Mouse (Mus musculus) forebrain, embryonic 15.5 days (tissue): Measurements from ENCODE around the gene Sf3b3. TPM values are rescaled to one million over a fixed set of nuclear protein-coding genes. Genes with fewer than 3 reads are reported as not detected.

Experiments
- ATAC-seq: fragments of 200-750 bp; cut with Nextera tagmentation; replicated peaks from 2 replicates; pipeline ENCODE4 v1.8.0; 2017; ENCODE audit warnings: mild to moderate bottlenecking, moderate TSS enrichment, moderate library complexity
- H3K27ac ChIP-seq: fragments of 300-500 bp; sonication (generic); replicated peaks from 2 replicates; pipeline ENCODE4 v1.5.1; 2015; ENCODE audit warnings: mild to moderate bottlenecking, inconsistent platforms
- H3K27me3 ChIP-seq: fragments of 300-500 bp; sonication (generic); 2 replicates; pipeline ENCODE4 v1.6.1; 2015; ENCODE audit warnings: inconsistent platforms
- H3K36me3 ChIP-seq: fragments of 300-500 bp; sonication (generic); 2 replicates; pipeline ENCODE4 v1.6.1; 2015; ENCODE audit warnings: mild to moderate bottlenecking, inconsistent platforms
- H3K4me1 ChIP-seq: fragments of 300-500 bp; sonication (generic); 2 replicates; pipeline ENCODE4 v1.6.1; 2015; ENCODE audit warnings: inconsistent platforms
- H3K4me2 ChIP-seq: fragments of 300-500 bp; sonication (generic); replicated peaks from 2 replicates; pipeline ENCODE4 v1.6.1; 2015; ENCODE audit warnings: mild to moderate bottlenecking, inconsistent platforms
- H3K4me3 ChIP-seq: fragments of 300-500 bp; sonication (generic); 2 replicates; pipeline ENCODE4 v1.5.1; 2015; ENCODE audit warnings: mild to moderate bottlenecking, inconsistent platforms
- H3K9ac ChIP-seq: fragments of 300-500 bp; sonication (generic); replicated peaks from 2 replicates; pipeline ENCODE4 v1.6.1; 2015; ENCODE audit warnings: mild to moderate bottlenecking, inconsistent platforms
- H3K9me3 ChIP-seq: fragments of 300-500 bp; sonication (generic); 2 replicates; pipeline ENCODE4 v1.6.1; 2016; ENCODE audit warnings: inconsistent platforms
- WGBS: fragments of 180-500 bp; shearing (Covaris S2); methylation state at CpG from one replicate; pipeline ENCODE4 v1.1.7; 2015; ENCODE audit warnings: mixed read lengths; 5-methylcytosine and 5-hydroxymethylcytosine counted together
- polyA plus RNA-seq: library from polyadenylated mRNA; unstranded; fragments of >200 nt; fragmentation: Nextera tagmentation; extraction: Ambion mirVana; gene quantifications from 2 replicates; pipeline ENCODE4 v1.2.1, GENCODE M21; 2015

The Sf3b3 gene
- polyA plus RNA-seq, 1 experiment from 2014 or later: 121 TPM

DNA sequence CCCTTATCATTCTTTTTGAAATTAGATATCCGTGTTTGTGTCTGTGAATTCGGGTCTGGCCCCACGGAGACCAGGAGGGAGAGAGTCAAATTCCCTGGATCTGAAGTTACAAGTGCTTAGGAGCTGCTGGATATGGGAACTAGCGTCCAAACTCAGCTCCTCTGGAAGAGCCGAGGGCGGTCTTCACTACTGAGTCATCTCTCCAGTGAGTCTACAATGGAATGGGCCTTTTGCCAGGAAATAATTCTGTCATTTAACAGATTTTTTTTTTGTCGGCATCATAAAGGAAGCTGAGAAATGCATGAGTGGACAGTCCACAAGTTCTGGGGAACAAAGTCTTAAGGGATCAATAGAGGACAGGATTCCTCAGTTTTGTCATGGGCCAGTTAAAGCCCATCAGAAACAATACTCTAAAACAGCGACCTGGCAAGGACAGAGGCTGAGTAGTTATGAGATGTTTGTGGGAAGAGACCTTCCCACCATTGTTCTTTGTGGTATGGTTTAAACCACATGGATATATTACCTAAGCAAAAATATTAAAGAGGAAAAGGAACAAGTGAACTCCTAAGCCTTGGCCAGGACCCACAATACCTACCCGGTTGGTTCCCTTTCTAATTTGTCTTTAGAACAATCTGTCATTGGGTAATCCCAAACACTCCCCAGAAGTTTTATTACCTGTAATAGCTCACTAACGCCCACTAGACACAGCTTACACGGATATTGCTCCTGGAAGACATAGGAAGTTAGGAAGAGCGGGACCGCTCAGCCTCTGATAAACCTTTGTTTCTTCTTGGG is 66.5 kb downstream of the Sf3b3 start:
- no peaks in the 10 kb centered on the region for H3K9me3 ChIP-seq
- no peaks in the 10 kb centered on the region for H3K4me1 ChIP-seq
- H3K36me3 ChIP-seq: no peaks in the 10 kb centered on the region
- no peaks in the 10 kb centered on the region for H3K27me3 ChIP-seq
- H3K4me3 ChIP-seq: no peak overlapping the region
- whole genome bisulfite sequencing: 85% methylated on average over 13 of the region's 13 CpGs
- H3K9ac ChIP-seq: no peak overlapping the region
- ATAC-seq: no peak
- H3K27ac ChIP-seq: no peak overlapping the region
- H3K4me2 ChIP-seq: no peak overlapping the region

DNA sequence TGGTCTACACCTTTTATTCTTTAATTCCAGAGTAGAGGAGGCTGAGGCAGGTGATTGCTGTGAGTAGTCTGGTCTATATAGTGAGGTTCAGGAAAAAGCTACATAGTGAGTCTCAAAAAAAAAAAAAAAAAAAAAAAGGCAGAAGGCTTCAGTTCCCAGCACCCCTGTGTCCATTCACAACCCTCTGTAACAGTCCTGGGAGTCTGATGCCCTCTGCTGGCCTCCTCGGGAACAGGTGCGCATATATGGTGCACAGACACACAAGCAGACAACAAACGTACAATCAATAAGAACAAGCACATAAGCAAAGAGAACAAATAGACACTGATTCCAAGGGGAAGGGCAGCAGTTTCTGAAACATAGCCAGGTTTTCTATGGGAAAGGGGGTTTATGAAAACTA is 70.3 kb downstream of the Sf3b3 start:
- WGBS: 93% methylated on average over 3 of the region's 3 CpGs

DNA sequence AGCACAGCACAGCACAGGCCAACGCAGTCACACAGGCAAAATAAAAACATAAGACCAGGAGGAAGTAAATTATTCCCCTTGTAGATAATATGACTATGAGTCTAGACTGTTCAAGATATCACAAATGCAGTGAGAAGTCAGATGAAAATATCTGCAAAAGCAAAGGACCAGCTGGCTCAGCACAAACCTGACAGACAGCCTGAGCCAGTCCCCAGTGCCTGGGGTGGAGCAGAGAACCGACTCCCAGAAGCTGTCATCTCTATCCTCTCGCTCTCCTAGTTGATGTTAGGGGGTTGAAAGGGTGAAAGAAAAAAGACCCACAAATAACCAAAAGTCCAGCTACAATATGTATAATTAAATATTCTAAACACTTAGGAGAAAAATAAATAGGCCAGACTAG is 70.9 kb downstream of the Sf3b3 start:
- no peak for ATAC-seq
- 77% methylated on average over 3 of the region's 3 CpGs for WGBS
- H3K4me3 ChIP-seq: no peak overlapping the region

More for the DNA sequence above, 70.3 kb downstream of the Sf3b3 start:
- no peak overlapping the region for H3K9ac ChIP-seq
- no peaks in the 10 kb centered on the region for H3K4me1 ChIP-seq
- H3K4me2 ChIP-seq: no peak overlapping the region
- H3K4me3 ChIP-seq: no peak overlapping the region
- H3K27ac ChIP-seq: no peak overlapping the region
- H3K36me3 ChIP-seq: no peaks in the 10 kb centered on the region
- H3K27me3 ChIP-seq: no peaks in the 10 kb centered on the region
- H3K9me3 ChIP-seq: no peaks in the 10 kb centered on the region
- ATAC-seq: no peak

DNA sequence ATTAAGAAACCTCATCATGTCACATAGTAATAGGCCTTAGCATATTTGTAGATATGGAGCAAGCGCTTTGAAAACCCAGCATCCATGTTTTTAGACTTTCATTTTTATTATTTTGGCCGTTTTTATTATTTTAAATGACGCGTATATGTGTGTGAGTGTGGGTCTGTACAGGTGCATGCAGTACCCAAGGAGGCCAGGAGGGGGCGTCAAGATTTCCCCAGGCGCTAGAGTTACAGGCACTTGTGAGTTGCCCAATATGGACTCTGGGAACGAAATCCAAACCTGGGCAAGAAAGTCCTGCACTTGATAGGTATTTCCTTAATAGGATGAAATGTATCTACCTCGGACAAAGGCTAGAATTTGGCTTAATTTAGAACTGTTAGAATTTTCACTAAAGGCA is 71.3 kb downstream of the Sf3b3 start:
- Histone ChIP-seq H3K4me3 (no peak overlapping the region), H3K9me3 (no peaks in the 10 kb centered on the region), H3K4me2 (no peak overlapping the region), H3K4me1 (no peaks in the 10 kb centered on the region), H3K36me3 (no peaks in the 10 kb centered on the region), H3K27me3 (no peaks in the 10 kb centered on the region), H3K9ac (no peak overlapping the region), H3K27ac (no peak overlapping the region)
- 77% methylated on average over 8 of the region's 8 CpGs for WGBS
- no peak for ATAC-seq

More for the DNA sequence above, 70.9 kb downstream of the Sf3b3 start:
- Histone ChIP-seq H3K4me1 (no peaks in the 10 kb centered on the region), H3K4me2 (no peak overlapping the region), H3K36me3 (no peaks in the 10 kb centered on the region), H3K27me3 (no peaks in the 10 kb centered on the region), H3K9me3 (no peaks in the 10 kb centered on the region), H3K9ac (no peak overlapping the region), H3K27ac (no peak overlapping the region)

DNA sequence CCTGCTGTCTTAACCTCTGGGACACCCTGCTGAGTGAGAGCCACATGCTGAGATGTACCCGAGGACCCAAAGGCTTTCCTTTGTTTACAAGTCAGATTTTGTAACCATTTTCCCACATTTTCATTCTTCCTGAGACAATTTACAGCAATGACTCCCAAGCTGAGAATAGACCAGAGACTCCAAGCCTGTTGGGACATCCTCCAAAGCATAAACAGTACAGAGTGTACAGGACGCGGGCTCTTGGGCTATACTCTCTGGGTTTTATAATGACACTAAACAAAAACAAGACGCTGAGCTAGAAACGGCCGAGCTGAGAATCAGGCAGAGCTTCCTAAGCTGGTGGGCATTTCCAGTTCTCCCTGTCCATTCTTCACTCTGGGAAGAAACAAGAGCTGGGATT is 71.9 kb downstream of the Sf3b3 start:
- Histone ChIP-seq H3K4me1 (no peaks in the 10 kb centered on the region), H3K9ac (no peak overlapping the region), H3K27ac (no peak overlapping the region), H3K27me3 (no peaks in the 10 kb centered on the region), H3K4me3 (no peak overlapping the region), H3K36me3 (no peaks in the 10 kb centered on the region), H3K4me2 (no peak overlapping the region), H3K9me3 (no peaks in the 10 kb centered on the region)
- 89% methylated on average over 6 of the region's 6 CpGs for WGBS
- ATAC-seq: no peak

DNA sequence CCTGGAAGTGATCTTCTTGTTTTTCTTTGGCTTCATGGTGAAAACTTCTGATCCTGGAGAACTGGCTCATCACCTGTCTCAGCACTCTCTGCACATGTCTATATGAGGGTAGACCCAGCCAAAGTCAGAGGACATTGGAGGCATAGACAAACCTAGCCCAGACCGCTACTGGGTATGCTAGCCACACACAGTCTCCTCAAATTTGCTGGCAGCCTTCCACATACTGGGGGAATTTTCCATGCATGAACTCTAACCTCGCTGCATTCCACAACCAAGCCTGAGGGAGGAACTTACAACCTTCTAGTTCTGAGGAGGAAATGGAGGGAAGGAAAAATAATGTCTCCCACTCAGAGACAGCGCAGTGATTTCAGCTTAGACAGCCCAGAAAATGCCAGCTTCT is 72.5 kb downstream of the Sf3b3 start:
- Histone ChIP-seq H3K9me3 (no peaks in the 10 kb centered on the region), H3K27me3 (no peaks in the 10 kb centered on the region), H3K9ac (no peak overlapping the region), H3K36me3 (no peaks in the 10 kb centered on the region), H3K4me3 (no peak overlapping the region), H3K4me1 (no peaks in the 10 kb centered on the region), H3K27ac (no peak overlapping the region), H3K4me2 (no peak overlapping the region)
- WGBS: 89% methylated on average over 3 of the region's 3 CpGs
- ATAC-seq: no peak

DNA sequence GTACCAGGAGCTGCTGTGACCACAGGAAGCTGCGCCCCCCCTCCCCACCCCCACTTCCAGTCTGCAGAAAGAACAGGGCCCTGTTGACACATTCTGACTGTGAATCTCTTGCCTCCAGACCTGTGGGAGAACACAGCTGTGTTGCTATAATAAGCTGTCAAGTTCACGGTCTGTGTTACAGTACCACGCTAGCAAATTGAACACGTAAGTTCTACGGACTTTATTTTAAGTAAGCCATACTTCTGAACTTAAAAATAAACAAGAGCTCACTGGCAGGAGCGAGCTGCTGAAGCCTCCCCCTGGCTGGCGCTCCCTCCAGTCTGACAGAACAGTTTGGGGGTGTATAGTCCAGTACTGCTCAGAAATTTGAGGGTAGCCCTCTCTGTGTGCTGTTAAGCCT is 74.1 kb downstream of the Sf3b3 start:
- H3K9me3 ChIP-seq: no peaks in the 10 kb centered on the region
- no peak overlapping the region for H3K4me3 ChIP-seq
- no peak overlapping the region for H3K4me2 ChIP-seq
- no peak overlapping the region for H3K9ac ChIP-seq
- H3K36me3 ChIP-seq: no peaks in the 10 kb centered on the region
- no peaks in the 10 kb centered on the region for H3K4me1 ChIP-seq
- 83% methylated on average over 7 of the region's 7 CpGs for WGBS
- no peaks in the 10 kb centered on the region for H3K27me3 ChIP-seq
- ATAC-seq: no peak
- no peak overlapping the region for H3K27ac ChIP-seq

DNA sequence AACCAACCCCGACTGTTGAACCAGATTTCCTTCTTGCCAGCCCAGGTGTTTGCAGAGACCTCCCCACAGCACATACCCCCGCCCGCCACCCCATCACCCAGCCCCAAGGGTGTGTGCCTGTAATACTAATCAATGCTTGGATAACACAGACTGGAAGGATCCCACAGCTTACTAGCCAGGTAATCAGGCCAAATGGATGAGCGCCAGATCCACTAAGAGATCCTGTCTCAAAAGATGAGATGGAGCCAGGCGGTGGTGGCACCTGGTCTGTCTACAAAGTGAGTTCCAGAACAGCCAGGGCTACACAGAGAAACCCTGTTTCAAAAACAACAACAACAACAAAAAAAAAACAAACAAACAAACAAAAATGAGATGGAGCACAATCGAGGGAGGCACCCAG is 79.3 kb downstream of the Sf3b3 start:
- Histone ChIP-seq H3K9ac (no peak overlapping the region), H3K27ac (no peak overlapping the region), H3K9me3 (no peaks in the 10 kb centered on the region), H3K4me3 (no peak overlapping the region), H3K27me3 (no peaks in the 10 kb centered on the region), H3K36me3 (no peaks in the 10 kb centered on the region), H3K4me2 (no peak overlapping the region), H3K4me1 (no peaks in the 10 kb centered on the region)
- no peak for ATAC-seq
- 82% methylated on average over 6 of the region's 6 CpGs for WGBS

DNA sequence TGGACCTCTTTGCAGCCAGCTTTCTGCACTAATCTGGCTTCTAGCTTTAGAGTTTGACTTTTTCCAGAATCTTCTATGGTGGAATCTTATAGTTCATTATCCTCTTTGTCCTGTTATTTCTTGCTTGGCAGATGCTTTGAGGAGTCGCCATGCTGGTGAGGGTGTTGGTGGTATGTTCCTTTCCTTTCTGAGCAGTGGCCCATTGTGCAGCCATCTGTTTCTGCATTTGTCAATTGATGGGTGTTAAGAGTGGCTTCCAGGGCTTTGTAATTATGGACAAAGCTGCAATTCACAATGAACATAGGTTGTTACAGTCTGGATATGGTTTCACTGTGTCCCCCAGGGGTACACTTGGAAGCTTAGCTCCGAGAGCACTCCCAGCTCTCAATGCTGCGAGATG is 81.9 kb downstream of the Sf3b3 start:
- no peak overlapping the region for H3K4me2 ChIP-seq
- no peaks in the 10 kb centered on the region for H3K9me3 ChIP-seq
- no peaks in the 10 kb centered on the region for H3K4me1 ChIP-seq
- no peak overlapping the region for H3K4me3 ChIP-seq
- H3K36me3 ChIP-seq: no peaks in the 10 kb centered on the region
- no peak overlapping the region for H3K27ac ChIP-seq
- 51% methylated on average over 3 of the region's 3 CpGs for WGBS
- H3K27me3 ChIP-seq: no peaks in the 10 kb centered on the region
- H3K9ac ChIP-seq: no peak overlapping the region
- no peak for ATAC-seq

DNA sequence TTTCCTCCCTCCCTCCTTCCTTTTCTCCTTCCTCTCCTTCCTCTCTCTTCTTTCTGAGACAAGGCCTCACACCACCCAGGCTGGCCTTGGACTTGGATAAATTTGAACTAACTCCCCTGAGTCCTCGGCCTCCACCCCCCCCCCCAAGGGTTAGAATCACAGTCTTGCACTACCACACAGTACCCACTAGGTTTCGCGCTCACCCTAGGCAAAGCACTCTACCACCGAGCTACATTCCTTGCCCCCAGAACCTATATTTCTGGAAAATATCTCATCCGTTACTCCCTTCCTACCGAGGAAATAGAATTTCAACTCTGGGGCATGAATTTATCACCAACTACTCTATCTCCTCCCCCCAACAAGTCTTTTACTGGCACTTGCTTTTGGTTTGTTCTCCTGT is 84.6 kb downstream of the Sf3b3 start:
- no peaks in the 10 kb centered on the region for H3K9me3 ChIP-seq
- H3K4me3 ChIP-seq: no peak overlapping the region
- no peaks in the 10 kb centered on the region for H3K36me3 ChIP-seq
- no peak overlapping the region for H3K4me2 ChIP-seq
- H3K4me1 ChIP-seq: no peaks in the 10 kb centered on the region
- WGBS: 63% methylated on average over 6 of the region's 6 CpGs
- ATAC-seq: no peak
- H3K27me3 ChIP-seq: no peaks in the 10 kb centered on the region
- no peak overlapping the region for H3K9ac ChIP-seq
- H3K27ac ChIP-seq: no peak overlapping the region

DNA sequence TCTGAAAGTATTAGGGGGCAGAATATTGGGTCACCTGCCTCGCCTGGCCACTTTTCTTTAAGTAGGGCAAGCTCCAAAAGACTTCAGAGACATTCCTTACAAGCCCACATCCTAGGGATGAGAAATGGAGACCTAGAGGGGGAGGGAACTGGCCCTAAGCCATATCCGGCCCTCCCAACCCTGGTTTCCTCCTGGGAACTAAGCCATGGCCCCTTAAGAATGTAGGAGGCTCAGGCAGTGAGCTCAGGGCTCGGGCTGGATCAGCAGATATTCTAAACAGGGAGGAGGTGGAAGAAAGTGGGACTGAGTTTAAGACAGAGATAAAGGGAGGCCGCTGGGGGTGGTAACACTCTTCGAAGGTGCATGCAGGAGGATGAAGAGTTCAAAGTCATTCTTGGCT is 85.4 kb downstream of the Sf3b3 start:
- WGBS: 52% methylated on average over 5 of the region's 5 CpGs
- ATAC-seq: no peak
- H3K4me2 ChIP-seq: no peak overlapping the region
- H3K27me3 ChIP-seq: no peaks in the 10 kb centered on the region
- no peak overlapping the region for H3K27ac ChIP-seq
- no peaks in the 10 kb centered on the region for H3K4me1 ChIP-seq
- H3K9ac ChIP-seq: no peak overlapping the region
- H3K9me3 ChIP-seq: no peaks in the 10 kb centered on the region
- no peaks in the 10 kb centered on the region for H3K36me3 ChIP-seq
- H3K4me3 ChIP-seq: no peak overlapping the region

DNA sequence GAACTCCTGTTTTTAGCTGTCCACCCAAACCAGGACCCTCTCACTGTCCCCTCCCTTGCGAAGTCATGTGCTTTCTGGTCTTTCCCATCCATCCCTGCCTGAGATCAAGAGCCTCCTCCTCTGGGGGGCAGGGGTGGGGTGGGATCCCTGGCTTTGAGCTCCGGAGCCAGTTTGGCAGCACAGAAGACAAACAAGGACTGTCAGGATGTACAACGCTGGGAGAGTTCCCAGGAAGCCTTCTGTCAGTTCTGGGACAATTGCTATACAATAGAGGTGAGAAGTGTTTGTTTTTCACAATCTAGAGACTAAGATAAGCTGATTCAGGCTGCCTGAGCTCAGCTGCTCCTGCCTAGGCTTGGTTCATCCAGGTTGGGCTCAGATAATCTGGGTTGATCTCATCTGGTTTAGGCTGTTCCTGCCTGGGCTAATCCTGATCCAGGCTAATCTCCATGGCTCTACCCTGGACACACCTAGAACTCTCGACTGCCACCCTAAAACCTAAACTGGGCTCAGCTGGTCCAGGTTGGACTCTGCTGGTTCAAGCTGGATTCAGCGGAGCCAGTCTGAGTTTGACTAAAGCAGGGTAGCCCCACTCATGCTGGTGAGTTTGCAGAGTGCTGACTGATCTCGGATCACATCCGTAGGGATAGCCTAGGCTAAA is 86.2 kb downstream of the Sf3b3 start:
- H3K4me2 ChIP-seq: no peak overlapping the region
- H3K36me3 ChIP-seq: no peaks in the 10 kb centered on the region
- H3K9ac ChIP-seq: no peak overlapping the region
- ATAC-seq: no peak
- H3K4me1 ChIP-seq: no peaks in the 10 kb centered on the region
- WGBS: 79% methylated on average over 7 of the region's 7 CpGs
- H3K27me3 ChIP-seq: no peaks in the 10 kb centered on the region
- H3K9me3 ChIP-seq: no peaks in the 10 kb centered on the region
- no peak overlapping the region for H3K27ac ChIP-seq
- H3K4me3 ChIP-seq: no peak overlapping the region
